Comparison of ENCODE assay signal across 9 mouse cellular contexts in genomic region chr2:34982096-34982724, GRCm38 (mm10). TPM values are rescaled to one million over a fixed set of nuclear protein-coding genes. Genes with fewer than 3 reads are reported as not detected.
A peak's percentile ranks its signal among the peaks of the same experiment; 100 is the strongest.
DNase-seq lines count a peak whose midpoint lies in the region; ATAC-seq and TF ChIP-seq lines count a peak whose summit lies in the region.
"Had no signal": no experiment of that assay in that cellular context is flagged by ENCODE, and none has a peak within 500 bp of the region (broad histone marks: within the 10 kb centered on the region; RNA-seq: fewer than 3 reads in every experiment).

No protein-coding gene starts in this region.

- H3K4me3 ChIP-seq in hindbrain, postnatal 0 days (ENCODE audit: low read length), result no peak overlapping the region
- H3K4me3 ChIP-seq: midbrain, embryonic 15.5 days had no signal

- no peaks in the 10 kb centered on the region for H3K36me3 ChIP-seq in hindbrain, postnatal 0 days (ENCODE audit: insufficient read depth, low read length)
- H3K36me3 ChIP-seq: midbrain, embryonic 15.5 days had no signal

- peak overlapping the region; percentile 15; the same call in 1 of the 2 replicates for H3K27ac ChIP-seq in hindbrain, postnatal 0 days
- H3K27ac ChIP-seq: midbrain, embryonic 15.5 days had no signal

- H3K9me3 ChIP-seq in hindbrain, postnatal 0 days (ENCODE audit: low read length), result no peaks in the 10 kb centered on the region
- H3K9me3 ChIP-seq: midbrain, embryonic 15.5 days had no signal

- no peak for DNase-seq in frontal cortex, postnatal 14 days (ENCODE audit: low spot score in 2 of 2)
- DNase-seq in right cerebral cortex, adult 2 months (ENCODE audit: low spot score in 2 of 2), result peak; percentile 44 to 54
- no peak for DNase-seq in right cerebral cortex, postnatal 14 days
- peak; percentile 37 for DNase-seq in hindbrain, postnatal 0 days (ENCODE audit: low spot score)
- peak; percentile 50 for DNase-seq in right cerebral cortex, postnatal 36 days (ENCODE audit: low spot score in 2 of 2)
- no peak for DNase-seq in layer of hippocampus, adult 9-11 months
- no peak for DNase-seq in embryo, embryonic 10.5 days (ENCODE audit: low spot score)

- H3K27me3 ChIP-seq in hindbrain, postnatal 0 days (ENCODE audit: insufficient read depth, low read length), result no peaks in the 10 kb centered on the region
- H3K27me3 ChIP-seq: midbrain, embryonic 15.5 days had no signal

- no peak overlapping the region for H3K9ac ChIP-seq in hindbrain, postnatal 0 days (replicated peaks; ENCODE audit: low read length)
- H3K9ac ChIP-seq: midbrain, embryonic 15.5 days had no signal

- ATAC-seq in frontal cortex, adult (ENCODE audit: low TSS enrichment), result peak; percentile 91
- peak; percentile 70 for ATAC-seq in hindbrain, postnatal 0 days
- ATAC-seq: midbrain, embryonic 15.5 days had no signal

- no peak for TF ChIP-seq CTCF in hindbrain, postnatal 0 days (IDR thresholded peaks at IDR 0.05; ENCODE audit: low read depth)

- peaks cover 11% of the 10 kb centered on the region; the same call in 1 of the 2 replicates for H3K4me1 ChIP-seq in hindbrain, postnatal 0 days (ENCODE audit: insufficient read depth, low read length)

- WGBS in hindbrain, postnatal 0 days, result 39% methylated on average over 14 of the region's 14 CpGs

- no peak overlapping the region for H3K4me2 ChIP-seq in hindbrain, postnatal 0 days (ENCODE audit: low read depth, low read length)
- H3K4me2 ChIP-seq: midbrain, embryonic 15.5 days had no signal

RNA-seq across cellular contexts. Expression of gene Traf1, which starts 20.6 kb away (rescaled TPM):
- total RNA-seq in hindbrain, postnatal 0 days (2014; rRNA removed), result 1.0 and 2.6 TPM in 2 replicates
- polyA plus RNA-seq in hindbrain, postnatal 0 days (2015; fragmentation: Nextera tagmentation; extraction: Ambion mirVana), result 3.4 and 3.9 TPM in 2 replicates

Comparison
In these comparisons a context has a peak if more than half of its experiments do, and no peak if none do; other contexts are left out.
1. DNase-seq: peak in right cerebral cortex, adult 2 months (2 of 2), hindbrain, postnatal 0 days (single experiment) and right cerebral cortex, postnatal 36 days (2 of 2); none in frontal cortex, postnatal 14 days (0 of 2), right cerebral cortex, postnatal 14 days (single experiment), layer of hippocampus, adult 9-11 months (single experiment) and embryo, embryonic 10.5 days (single experiment).